Mouse (Mus musculus): Measurements from ENCODE around the gene Arhgap44. TPM values are rescaled to one million over a fixed set of nuclear protein-coding genes. Genes with fewer than 3 reads are reported as not detected.

Arhgap44 gene
- polyA plus RNA-seq, 1 experiment from 2014 or later, result 8.5 TPM

- H3K27me3 ChIP-seq (replicated peaks; ENCODE audit: control insufficient read depth, insufficient read depth, low read length), result no peaks in the 10 kb centered on the region
- DNase-seq (ENCODE audit: low spot score) (no peak), ATAC-seq (no peak)
- no peaks in the 10 kb centered on the region for H3K4me1 ChIP-seq (ENCODE audit: control insufficient read depth, insufficient read depth, low read length)
- no peak overlapping the region for H3K4me3 ChIP-seq (ENCODE audit: low read depth, low read length)
- no peak overlapping the region for H3K27ac ChIP-seq (ENCODE audit: low read depth, low read length)
- H3K9ac ChIP-seq (ENCODE audit: low read length), result no peak overlapping the region
- no peaks in the 10 kb centered on the region for H3K9me3 ChIP-seq (replicated peaks; ENCODE audit: control insufficient read depth, low read length)
- H3K36me3 ChIP-seq (ENCODE audit: control insufficient read depth, insufficient read depth, low read length), result no peaks in the 10 kb centered on the region
- WGBS, result 87% methylated on average over 12 of the region's 12 CpGs
- no peak overlapping the region for H3K4me2 ChIP-seq (ENCODE audit: low read length)
These were observed 24.2 kb upstream of the Arhgap44 start for GRCm38 (mm10) chr11:65186974-65187373.

- H3K9ac ChIP-seq (ENCODE audit: low read length), result no peak overlapping the region
- ATAC-seq, result no peak
- 98% methylated on average over 1 of the region's 1 CpGs for WGBS
- no peak for DNase-seq (ENCODE audit: low spot score)
- no peaks in the 10 kb centered on the region for H3K36me3 ChIP-seq (ENCODE audit: control insufficient read depth, insufficient read depth, low read length)
- no peaks in the 10 kb centered on the region for H3K9me3 ChIP-seq (replicated peaks; ENCODE audit: control insufficient read depth, low read length)
- H3K4me3 ChIP-seq (ENCODE audit: low read depth, low read length), result no peak overlapping the region
- H3K4me1 ChIP-seq (ENCODE audit: control insufficient read depth, insufficient read depth, low read length), result no peaks in the 10 kb centered on the region
- no peak overlapping the region for H3K27ac ChIP-seq (ENCODE audit: low read depth, low read length)
- no peaks in the 10 kb centered on the region for H3K27me3 ChIP-seq (replicated peaks; ENCODE audit: control insufficient read depth, insufficient read depth, low read length)
- H3K4me2 ChIP-seq (ENCODE audit: low read length), result no peak overlapping the region
These were observed 22.4 kb upstream of the Arhgap44 start for GRCm38 (mm10) chr11:65185114-65185513.

- H3K36me3 ChIP-seq (ENCODE audit: control insufficient read depth, insufficient read depth, low read length), result no peaks in the 10 kb centered on the region
- no peak overlapping the region for H3K27ac ChIP-seq (ENCODE audit: low read depth, low read length)
- H3K9me3 ChIP-seq (replicated peaks; ENCODE audit: control insufficient read depth, low read length), result no peaks in the 10 kb centered on the region
- no peaks in the 10 kb centered on the region for H3K4me1 ChIP-seq (ENCODE audit: control insufficient read depth, insufficient read depth, low read length)
- no peaks in the 10 kb centered on the region for H3K27me3 ChIP-seq (replicated peaks; ENCODE audit: control insufficient read depth, insufficient read depth, low read length)
- no peak overlapping the region for H3K4me3 ChIP-seq (ENCODE audit: low read depth, low read length)
- H3K4me2 ChIP-seq (ENCODE audit: low read length), result no peak overlapping the region
- H3K9ac ChIP-seq (ENCODE audit: low read length), result no peak overlapping the region
- WGBS, result 80% methylated on average over 4 of the region's 4 CpGs
- no peak for DNase-seq (ENCODE audit: low spot score)
- no peak for ATAC-seq
These were observed 7.5 kb upstream of the Arhgap44 start for GRCm38 (mm10) chr11:65170121-65170750.

GRCm38 (mm10) chr11:65161881-65162766 lies 637 bp downstream of the Arhgap44 start:
- Histone ChIP-seq H3K27me3 (replicated peaks; ENCODE audit: control insufficient read depth, insufficient read depth, low read length) (0 out of 2 replicates have a peak, but pooled peaks cover 5% of the 10 kb centered on the region), H3K4me2 (ENCODE audit: low read length) (peak overlapping the region; percentile 93), H3K4me3 (ENCODE audit: low read depth, low read length) (peak overlapping the region; percentile 81), H3K9me3 (replicated peaks; ENCODE audit: control insufficient read depth, low read length) (no peaks in the 10 kb centered on the region), H3K27ac (ENCODE audit: low read depth, low read length) (peak overlapping the region; percentile 44), H3K36me3 (ENCODE audit: control insufficient read depth, insufficient read depth, low read length) (no peaks in the 10 kb centered on the region), H3K9ac (ENCODE audit: low read length) (peak overlapping the region; percentile 86), H3K4me1 (ENCODE audit: control insufficient read depth, insufficient read depth, low read length) (peaks cover 10% of the 10 kb centered on the region)
- WGBS, result under 1% methylated on average over 49 of the region's 49 CpGs
- peak; percentile 85 for ATAC-seq
- DNase-seq (ENCODE audit: low spot score), result peak; percentile 17

GRCm38 (mm10) chr11:65160991-65161880 lies 1.5 kb downstream of the Arhgap44 start:
- peak overlapping the region; percentile 81 for H3K4me3 ChIP-seq (ENCODE audit: low read depth, low read length)
- peak; percentile 9 for DNase-seq (ENCODE audit: low spot score)
- peaks cover 10% of the 10 kb centered on the region for H3K4me1 ChIP-seq (ENCODE audit: control insufficient read depth, insufficient read depth, low read length)
- 58% methylated on average over 7 of the region's 7 CpGs for WGBS
- H3K9me3 ChIP-seq (replicated peaks; ENCODE audit: control insufficient read depth, low read length), result no peaks in the 10 kb centered on the region
- peak overlapping the region; percentile 86 for H3K9ac ChIP-seq (ENCODE audit: low read length)
- H3K36me3 ChIP-seq (ENCODE audit: control insufficient read depth, insufficient read depth, low read length), result no peaks in the 10 kb centered on the region
- H3K4me2 ChIP-seq (ENCODE audit: low read length), result peak overlapping the region; percentile 93
- H3K27ac ChIP-seq (ENCODE audit: low read depth, low read length), result peak overlapping the region; percentile 9; the same call in 1 of the 2 replicates
- H3K27me3 ChIP-seq (replicated peaks; ENCODE audit: control insufficient read depth, insufficient read depth, low read length), result 0 out of 2 replicates have a peak, but pooled peaks cover 5% of the 10 kb centered on the region
- no peak for ATAC-seq

- H3K4me3 ChIP-seq (ENCODE audit: low read depth, low read length), result no peak within 1 kb of the TSS
These were observed 3.0 kb downstream of the Arhgap44 start, which contains the start of gene 1700086D15Rik for GRCm38 (mm10) chr11:65159791-65160190. 1700086D15Rik (minus strand) TSS chr11:65159891.

GRCm38 (mm10) chr11:65158658-65158990 lies 4.1 kb downstream of the Arhgap44 start:
- 97% methylated on average over 5 of the region's 5 CpGs for WGBS
- ATAC-seq, result no peak
- Histone ChIP-seq H3K4me3 (ENCODE audit: low read depth, low read length) (no peak overlapping the region), H3K9me3 (replicated peaks; ENCODE audit: control insufficient read depth, low read length) (no peaks in the 10 kb centered on the region), H3K4me2 (ENCODE audit: low read length) (no peak overlapping the region), H3K27ac (ENCODE audit: low read depth, low read length) (no peak overlapping the region), H3K27me3 (replicated peaks; ENCODE audit: control insufficient read depth, insufficient read depth, low read length) (0 out of 2 replicates have a peak, but pooled peaks cover 5% of the 10 kb centered on the region), H3K36me3 (ENCODE audit: control insufficient read depth, insufficient read depth, low read length) (no peaks in the 10 kb centered on the region), H3K9ac (ENCODE audit: low read length) (no peak overlapping the region), H3K4me1 (ENCODE audit: control insufficient read depth, insufficient read depth, low read length) (peaks cover 10% of the 10 kb centered on the region)
- no peak for DNase-seq (ENCODE audit: low spot score)

More at GRCm38 (mm10) chr11:65159791-65160190, 3.0 kb downstream of the Arhgap44 start, which contains the start of gene 1700086D15Rik:
- H3K4me1 ChIP-seq (ENCODE audit: control insufficient read depth, insufficient read depth, low read length), result peaks cover 10% of the 10 kb centered on the region
- DNase-seq (ENCODE audit: low spot score) (no peak), ATAC-seq (no peak)
- H3K9me3 ChIP-seq (replicated peaks; ENCODE audit: control insufficient read depth, low read length), result no peaks in the 10 kb centered on the region
- H3K9ac ChIP-seq (ENCODE audit: low read length), result no peak within 1 kb of the TSS
- H3K27me3 ChIP-seq (replicated peaks; ENCODE audit: control insufficient read depth, insufficient read depth, low read length), result 0 out of 2 replicates have a peak, but pooled peaks cover 5% of the 10 kb centered on the region
- H3K36me3 ChIP-seq (ENCODE audit: control insufficient read depth, insufficient read depth, low read length), result no peaks in the 10 kb centered on the region
- no peak within 1 kb of the TSS for H3K27ac ChIP-seq (ENCODE audit: low read depth, low read length)
- H3K4me2 ChIP-seq (ENCODE audit: low read length), result no peak within 1 kb of the TSS
- WGBS, result 94% methylated on average over 5 of the region's 5 CpGs

GRCm38 (mm10) chr11:65157966-65158657 lies 4.6 kb downstream of the Arhgap44 start:
- ATAC-seq (no peak), DNase-seq (ENCODE audit: low spot score) (no peak)
- 92% methylated on average over 20 of the region's 20 CpGs for WGBS
- Histone ChIP-seq H3K4me2 (ENCODE audit: low read length) (no peak overlapping the region), H3K9ac (ENCODE audit: low read length) (no peak overlapping the region), H3K36me3 (ENCODE audit: control insufficient read depth, insufficient read depth, low read length) (no peaks in the 10 kb centered on the region), H3K4me3 (ENCODE audit: low read depth, low read length) (no peak overlapping the region), H3K27me3 (replicated peaks; ENCODE audit: control insufficient read depth, insufficient read depth, low read length) (0 out of 2 replicates have a peak, but pooled peaks cover 5% of the 10 kb centered on the region), H3K27ac (ENCODE audit: low read depth, low read length) (no peak overlapping the region), H3K9me3 (replicated peaks; ENCODE audit: control insufficient read depth, low read length) (no peaks in the 10 kb centered on the region), H3K4me1 (ENCODE audit: control insufficient read depth, insufficient read depth, low read length) (peaks cover 10% of the 10 kb centered on the region)

Measured in forebrain, embryonic 14.5 days (tissue).